Mouse (Mus musculus) T-cell, adult 2 months (primary cell): Measurements from ENCODE around the gene B4galnt2.
A peak's percentile ranks its signal among the peaks of the same experiment; 100 is the strongest.

ENCODE experiments used
- DNase-seq: peaks from one replicate; pipeline ENCODE4 v3.0.0; 2022; ENCODE audit warnings: low spot score

Gene B4galnt2

DNA sequence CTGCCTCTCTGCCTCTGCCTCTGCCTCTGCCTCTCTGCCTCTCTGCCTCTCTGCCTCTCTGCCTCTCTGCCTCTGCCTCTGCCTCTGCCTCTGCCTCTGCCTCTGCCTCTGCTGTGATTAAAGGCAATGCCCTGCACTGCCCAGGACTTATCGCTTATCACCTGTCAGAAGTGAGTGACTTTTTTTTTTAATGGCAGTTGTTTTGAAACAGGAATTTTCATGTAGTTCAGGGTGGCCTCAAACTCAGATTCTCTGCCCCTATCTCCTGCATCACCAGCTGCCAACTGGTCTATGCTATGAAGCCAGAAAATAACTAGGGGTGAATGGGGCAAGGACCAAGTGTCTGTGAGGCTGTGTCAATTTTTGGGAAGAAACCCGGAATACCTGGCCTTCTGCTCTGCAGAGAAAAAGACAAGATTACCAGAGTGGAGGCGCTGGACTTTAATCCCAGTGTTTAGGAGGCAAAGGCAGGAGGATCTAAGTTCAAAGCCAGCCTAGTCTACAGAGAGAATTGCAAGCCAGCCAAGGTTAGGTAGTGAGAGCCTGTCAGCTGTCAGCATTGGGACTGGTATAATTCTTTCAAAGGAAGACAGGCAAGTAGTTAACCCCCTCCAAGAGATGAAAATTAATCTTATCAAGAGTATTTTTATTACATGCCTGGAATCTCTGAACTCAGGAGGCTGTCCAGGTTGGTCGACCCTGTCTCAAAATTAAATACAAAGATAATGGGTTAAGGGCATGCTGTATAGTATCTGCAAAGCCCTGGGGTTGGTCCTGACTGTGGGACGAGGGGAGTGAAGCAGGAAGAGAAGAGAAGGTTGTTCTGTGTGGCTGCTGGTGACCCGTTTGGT, 88.1 kb downstream of the B4galnt2 start:
- no peak for DNase-seq

DNA sequence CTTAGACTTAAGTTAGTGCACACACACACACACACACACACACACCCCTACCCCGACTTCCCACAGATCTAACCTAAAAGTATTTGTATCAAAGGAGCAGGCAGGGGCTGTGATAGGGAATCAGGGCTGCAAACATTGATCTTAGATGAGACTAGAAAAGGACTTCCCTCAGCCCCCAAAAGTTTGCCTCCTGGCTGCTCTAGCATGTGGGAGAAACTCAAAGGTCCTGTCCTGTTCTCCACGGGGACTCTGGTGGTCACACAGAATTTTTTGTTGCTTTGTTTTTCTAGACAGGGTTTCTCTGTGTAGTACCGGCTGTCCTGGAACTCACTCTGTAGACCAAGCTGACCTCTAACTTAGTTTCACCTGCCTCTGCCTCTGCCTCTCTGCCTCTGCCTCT, 89.1 kb downstream of the B4galnt2 start:
- DNase-seq: no peak

DNA sequence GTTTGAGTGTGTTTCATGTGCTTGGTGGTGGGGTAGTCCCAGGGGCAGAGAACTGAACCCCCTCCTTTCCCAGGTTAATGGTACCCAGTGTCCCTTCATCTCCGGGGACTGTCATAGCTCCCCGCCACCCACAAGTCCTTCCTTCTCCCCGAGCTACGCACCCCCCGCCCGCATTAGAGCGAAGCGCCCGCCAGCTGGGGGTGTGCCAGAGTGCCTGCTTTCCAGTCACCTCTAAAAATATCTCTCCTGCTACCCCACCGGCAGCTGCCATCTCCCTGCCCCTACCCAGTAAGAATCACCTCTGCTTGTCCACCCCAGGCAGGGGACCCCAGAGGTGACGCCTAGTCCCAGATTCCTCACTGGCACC, 89.8 kb downstream of the B4galnt2 start:
- peak; percentile 32 for DNase-seq

DNA sequence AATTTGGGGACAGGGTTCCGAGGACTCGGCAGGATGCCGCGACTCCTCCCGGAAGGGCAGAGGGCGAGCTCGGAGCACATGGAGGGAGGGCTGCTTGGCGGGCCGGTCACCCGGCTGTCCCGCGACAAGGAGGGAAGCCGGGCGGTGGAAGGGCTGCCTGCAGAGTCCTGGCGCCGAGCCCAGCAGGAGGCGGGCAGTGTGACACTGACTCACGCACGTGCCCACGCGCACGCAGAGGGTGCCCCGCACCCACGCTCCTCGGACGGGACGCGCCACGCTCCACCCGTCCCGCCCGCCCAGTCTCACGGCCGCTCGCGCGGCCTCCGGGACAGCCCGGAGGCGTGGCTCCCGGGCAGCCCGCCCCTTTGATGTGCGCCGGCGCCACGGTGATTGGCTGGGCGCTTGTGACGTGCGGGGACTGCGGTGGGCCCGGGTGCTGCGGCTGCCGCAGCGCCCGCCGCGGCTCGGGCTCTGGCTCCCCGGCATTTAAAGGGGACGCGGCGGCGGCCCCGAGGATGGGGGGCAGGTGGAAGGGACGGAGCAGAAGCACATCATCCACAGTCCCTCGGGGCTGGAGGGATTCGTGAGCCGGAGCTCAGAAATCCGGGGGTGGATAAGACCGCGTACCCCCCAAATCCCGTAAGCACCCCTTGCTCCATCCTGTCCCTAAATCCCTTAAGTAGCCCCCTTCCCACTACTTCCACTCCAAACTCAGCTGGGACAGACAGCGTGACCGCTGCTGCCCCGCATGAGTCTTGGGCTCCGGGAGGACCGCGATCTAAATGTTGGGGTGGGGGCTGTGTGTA, 90.4 kb downstream of the B4galnt2 start, which contains the start of gene Phospho1:
TSS of gene Phospho1 (plus strand) at position 429 of the 806 bp plus-strand sequence.
- DNase-seq: peak; percentile 84

DNA sequence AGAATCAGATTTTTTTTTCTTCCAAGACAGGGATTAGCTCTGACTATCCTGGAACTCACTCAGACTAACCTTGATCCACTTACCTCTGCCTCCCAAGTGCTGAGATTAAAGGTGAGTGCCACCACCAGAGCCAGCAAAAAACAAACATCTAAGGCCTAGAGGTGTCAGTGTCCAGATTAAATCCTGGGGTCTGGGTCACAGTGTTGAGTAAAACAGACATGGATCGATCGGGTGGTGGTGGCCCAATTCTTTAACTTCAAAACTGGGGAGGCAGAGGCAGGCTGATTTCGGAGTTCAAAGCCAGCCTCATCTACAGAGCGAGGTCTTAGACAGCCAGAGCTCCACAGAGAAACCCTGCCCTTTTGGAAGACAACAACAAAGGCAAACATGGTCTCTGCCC, 92.3 kb downstream of the B4galnt2 start:
- no peak for DNase-seq

DNA sequence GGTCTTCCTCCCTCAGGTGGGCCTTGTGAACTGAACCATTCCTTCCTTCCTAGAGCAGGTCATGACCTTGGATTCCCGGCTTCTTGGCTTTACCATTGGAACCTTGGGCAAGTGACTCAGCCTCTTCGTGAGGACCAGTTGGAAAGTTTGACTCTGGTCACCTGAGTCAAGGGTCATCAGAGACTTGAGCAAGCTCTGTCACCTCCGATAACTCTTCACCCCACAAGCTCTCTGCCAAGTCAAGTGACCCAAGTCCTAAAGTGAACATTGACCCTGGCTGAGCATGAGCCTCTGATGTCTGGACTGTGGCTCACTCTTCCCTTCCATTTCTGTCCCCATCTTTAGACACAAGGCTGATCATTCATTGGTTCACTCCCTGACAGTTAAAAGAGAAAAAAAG, 93.2 kb downstream of the B4galnt2 start:
- no peak for DNase-seq

DNA sequence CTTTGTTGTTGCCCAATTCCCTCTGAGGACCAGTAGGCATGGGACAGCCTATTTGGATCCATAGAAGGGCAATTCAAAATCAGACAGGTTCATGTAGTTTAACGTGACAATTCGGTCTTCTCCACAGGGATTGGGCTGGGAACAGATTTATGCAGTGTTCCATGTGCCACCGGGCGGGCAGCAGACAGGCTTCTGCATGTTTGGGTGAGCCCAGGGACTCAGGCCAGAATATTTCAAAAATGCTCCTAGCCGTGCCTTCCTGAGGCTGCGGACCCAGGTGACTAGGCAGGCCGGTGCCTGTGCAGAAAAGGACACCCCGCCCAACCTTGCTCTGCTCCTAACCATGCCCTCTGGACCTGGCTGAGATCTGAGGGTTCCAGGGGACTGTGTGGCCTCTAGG, 95.6 kb downstream of the B4galnt2 start:
- DNase-seq: no peak
